Mouse (Mus musculus): ENCODE measurements around the gene Ccdc97.
A peak's percentile ranks its signal among the peaks of the same experiment; 100 is the strongest.

- TF ChIP-seq CTCF (conservative IDR thresholded peaks at IDR 0.05; ENCODE audit: insufficient read depth, insufficient read length, low read depth, low read length) (0 out of 2 replicates have a peak, but pooled peaks have one; percentile 14), POLR2A (IDR thresholded peaks at IDR 0.05; ENCODE audit: low read depth, low read length) (no peak)
Observed at GRCm38 (mm10) chr7:25754439-25754737, 35.5 kb upstream of the Ccdc97 start.
